Mouse (Mus musculus): ENCODE data around the gene Spryd7.

DNA sequence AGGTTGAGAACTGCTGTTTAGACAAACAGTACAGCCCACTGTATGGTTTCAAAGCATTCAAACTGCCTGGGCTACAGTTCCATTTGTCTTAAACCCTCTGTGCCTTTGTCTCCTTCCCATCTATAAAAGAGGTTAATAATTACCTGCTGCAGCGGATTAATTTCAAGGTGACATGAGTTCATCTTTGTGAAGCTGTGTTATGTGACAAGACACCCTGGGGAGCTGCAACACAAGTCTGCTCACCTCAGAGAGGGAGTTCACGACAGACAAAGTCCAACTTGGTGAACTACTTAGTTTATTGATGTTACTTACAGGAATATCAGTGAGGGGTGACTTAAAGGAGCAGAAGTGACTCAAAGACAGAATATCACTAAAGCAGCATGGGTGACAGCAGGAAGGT is 15.4 kb upstream of the Spryd7 start:
- TF ChIP-seq CTCF (IDR thresholded peaks at IDR 0.05) (no peak), EP300 (IDR thresholded peaks at IDR 0.05) (no peak)
